Mouse (Mus musculus): Measurements from ENCODE around the gene Gm14085.
"Not testable (repeated sequence)": the region's sequence is repeated elsewhere in the genome, so short reads cannot be mapped to it uniquely, and the experiment has no call there.

Gm14085 gene

DNA sequence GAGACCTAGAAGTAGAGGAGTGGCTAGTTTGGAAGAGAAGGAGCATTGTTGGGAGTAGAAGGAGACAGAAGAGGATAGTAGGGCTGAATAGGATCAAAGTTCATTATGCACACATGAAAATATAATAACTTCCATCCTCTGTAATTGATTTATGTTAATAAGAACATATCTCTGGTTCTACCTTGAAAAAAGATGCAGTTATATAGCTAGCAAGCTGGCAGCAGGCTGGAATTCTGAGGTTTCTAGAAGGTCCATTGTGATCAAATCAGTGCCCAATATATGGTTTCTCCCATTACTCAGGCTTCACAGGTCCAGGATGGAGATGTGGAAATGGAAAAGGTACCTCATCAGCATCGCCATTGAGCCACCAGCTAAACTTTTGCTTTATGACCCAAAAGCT is at the start of gene Gm14085:
Gene Gm14085, plus strand, starts transcription at position 301 of the 400 bp plus-strand sequence.
- no peak for DNase-seq

DNA sequence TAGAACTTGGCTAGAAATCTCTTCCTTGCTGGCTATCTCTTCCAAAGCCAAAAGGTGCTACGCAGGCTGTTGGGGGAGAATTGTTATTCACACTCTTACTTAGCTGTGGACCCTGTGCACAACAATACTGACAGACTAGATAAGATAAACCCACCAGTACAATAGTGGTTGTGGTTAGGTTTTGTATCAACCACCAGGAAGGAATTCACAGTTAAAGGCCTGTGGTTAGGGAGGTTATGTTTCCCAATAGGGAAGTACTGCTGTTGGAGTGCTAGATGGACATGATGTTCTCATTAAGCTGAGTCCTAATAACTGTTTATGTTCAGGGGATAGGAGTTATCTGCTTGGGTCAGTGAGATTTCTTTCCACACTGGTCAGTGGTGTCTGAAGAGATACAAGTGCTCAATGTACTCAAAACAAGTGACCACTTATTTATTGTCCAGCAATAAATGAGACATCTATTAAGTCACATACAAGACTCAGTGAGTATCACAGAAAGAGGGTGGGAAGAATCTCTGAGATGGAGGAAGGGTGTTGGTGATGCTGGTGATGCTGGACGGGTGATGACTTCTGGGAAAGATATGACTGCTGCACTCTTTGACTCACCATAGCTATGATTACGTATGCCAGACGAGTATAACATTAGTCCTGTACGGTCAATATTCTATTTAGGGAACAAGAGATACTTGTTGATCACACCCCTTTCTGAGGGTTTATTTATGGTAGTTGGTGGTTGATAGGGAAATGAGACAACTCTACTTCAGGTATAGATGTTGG is 45.8 kb upstream of the Gm14085 start:
- not testable (repeated sequence) for DNase-seq

DNA sequence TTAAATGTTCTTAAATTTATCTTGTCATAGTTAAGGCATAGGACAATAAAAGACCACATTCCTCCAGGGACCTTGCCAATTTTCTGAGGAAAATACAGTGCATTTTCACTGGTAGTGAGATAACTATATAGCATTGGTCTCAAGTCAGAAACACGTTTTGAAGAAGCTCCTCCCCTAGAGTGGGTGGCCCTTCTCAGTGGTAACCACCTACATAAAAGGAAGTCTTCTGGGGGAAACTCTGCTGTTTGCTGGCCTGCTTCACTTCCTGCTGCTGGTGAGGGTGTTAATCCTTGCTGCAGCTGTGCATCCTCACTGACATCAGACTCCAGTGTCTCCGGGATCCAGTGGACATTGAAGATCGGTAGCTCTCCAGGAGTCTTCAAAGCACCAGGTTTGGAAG is 44.2 kb upstream of the Gm14085 start:
- DNase-seq = not testable (repeated sequence)

DNA sequence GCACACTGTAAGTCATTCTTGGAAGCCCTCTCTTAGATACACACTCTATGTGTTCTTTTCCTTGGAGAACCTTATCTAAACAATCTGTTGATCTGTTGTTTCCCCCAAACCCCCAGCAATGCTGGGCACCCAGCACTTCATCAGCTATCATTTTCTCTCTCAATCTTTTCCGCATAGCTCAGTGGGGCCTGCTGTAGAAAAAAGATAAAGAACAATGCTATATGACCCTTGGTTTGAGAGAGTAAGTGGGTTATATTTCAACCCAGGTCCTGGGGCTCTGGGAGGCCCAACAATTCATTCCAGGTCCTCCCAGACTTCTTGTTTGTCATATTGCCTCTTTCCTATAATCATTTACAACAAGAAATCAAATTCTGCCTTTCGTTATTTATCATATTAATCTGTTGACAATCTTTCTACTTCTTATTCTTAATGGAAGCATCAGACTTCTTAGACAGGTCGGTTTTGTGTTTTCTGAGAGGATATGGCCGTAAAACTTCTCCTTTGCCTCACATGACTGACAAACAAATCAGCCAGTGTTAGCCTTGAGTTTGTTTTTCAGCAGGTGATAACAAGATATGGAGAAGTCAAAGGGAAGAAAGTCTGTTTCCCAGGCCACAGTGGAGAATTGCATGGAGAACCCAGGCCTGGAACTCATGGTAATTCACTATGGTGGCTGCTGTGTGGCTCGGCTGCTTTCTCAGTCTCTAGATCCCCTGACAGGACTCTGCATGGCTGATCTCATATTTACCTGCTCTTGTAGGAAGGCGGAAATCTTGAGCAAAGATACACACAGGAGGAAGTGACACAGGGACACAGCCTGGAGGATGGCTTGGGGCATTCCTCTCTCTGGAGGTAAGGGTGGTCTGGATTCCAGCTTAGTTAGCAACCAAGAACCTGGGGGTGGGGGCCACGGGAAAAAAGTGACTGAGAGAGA is 43.5 kb upstream of the Gm14085 start:
- DNase-seq = no peak

DNA sequence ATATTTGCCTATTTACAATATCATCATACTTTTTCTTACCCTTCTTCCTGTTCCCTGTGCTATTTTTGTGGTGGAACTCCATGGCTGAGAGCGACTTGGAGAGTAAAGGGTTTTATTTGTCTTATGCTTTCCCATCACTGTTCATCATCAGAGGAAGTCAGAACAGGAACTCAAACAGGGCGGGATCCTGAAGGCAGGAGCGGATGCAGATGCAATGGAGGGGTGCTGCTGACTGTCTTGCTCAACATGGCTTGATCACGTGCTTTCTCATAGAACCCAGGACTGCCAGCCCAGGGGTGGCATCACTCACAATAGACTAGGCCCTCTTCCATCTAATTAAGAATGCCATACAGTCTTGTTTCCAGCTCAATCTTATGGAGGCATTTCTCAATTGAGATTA is 34.4 kb upstream of the Gm14085 start:
- no peak for DNase-seq

DNA sequence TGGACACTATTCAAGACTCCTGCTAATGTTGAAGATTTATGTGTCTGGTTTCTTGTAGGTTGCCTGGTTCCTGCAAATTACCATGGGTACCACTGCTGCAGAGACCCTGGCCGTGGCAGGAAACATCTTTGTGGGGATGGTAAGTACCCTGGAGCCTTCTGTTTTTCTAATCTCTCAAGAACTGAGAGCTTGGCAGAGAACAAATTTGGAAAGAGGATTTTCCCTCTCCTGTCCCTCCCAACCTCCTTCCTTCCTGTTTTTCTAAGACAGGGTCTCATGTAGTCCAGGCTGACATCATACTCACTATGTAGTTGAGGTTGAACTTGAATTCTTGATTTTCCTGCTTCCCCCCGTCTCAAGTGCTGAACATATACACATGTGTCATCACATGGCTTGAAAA is 32.3 kb upstream of the Gm14085 start:
- DNase-seq = no peak

DNA sequence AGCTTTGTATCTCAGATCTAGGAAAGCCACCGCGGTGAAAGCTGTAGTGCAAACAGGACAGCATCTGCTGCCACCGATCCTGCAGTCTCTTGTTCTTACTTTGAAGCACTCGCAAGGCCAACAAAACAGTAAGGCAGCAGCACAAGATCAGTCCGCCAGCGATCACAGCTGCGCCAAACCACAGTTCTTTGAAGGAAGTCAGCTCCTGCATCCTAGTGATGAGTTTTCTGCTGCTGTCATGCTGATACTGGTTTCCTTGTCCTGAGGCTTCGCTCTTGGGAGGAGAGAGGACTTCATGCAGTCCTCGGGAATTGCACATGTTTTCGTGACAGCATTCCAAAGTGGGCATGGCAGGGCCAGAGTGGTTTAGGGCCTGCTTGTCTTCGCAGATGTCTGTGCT is 17.8 kb upstream of the Gm14085 start:
- no peak for DNase-seq

DNA sequence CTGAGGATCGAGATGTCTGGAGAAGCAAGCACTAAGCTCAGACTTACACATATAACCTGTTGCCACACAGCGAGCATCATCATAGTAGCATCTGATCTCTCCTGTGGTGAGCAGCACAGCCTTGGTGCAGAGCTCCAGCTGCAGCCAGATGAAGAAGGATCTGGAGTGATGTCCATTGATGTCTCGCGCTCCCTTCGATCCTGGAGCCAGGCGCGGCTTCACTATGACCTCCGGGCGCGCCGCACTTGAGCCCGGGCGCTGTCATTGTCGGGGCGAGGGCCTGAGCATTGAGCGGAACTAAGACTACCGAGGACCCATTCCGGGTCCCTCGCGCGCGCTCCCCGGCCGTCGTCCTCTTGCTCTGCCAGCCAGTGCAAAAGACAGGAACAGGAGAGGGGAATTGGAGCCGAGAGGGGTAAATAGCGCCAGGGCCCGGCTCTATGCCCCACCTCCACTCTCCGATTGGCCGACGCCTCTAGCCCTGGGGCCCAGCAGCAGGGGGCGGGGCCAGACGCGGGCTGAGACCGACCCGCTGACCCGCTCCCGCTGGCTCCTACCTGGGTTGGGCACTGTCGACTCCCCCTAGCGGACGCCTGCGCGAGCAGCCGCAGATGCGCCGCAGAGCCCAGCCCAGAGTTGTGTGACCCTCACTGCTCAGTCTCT is 17.3 kb upstream of the Gm14085 start:
- peak; percentile 92 for DNase-seq

DNA sequence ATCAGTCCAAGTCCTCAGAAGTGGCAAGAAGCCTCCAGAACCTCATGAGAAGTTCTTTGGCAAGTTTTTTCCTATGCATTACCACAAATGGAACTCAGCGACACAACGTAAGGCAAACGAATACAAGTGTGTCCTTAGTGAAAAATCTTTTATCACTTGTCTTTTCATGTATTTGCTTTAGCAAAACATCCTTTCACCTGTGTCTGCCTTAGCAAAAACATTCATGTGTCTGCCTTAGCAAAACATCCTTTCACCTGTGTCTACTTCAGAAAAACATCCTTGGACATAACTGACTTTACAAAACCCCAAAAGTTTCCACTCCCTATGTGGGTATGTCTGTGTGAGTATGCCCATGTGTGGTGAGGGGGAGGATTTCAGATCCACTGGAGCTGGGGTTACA is 15.5 kb upstream of the Gm14085 start:
- no peak for DNase-seq

DNA sequence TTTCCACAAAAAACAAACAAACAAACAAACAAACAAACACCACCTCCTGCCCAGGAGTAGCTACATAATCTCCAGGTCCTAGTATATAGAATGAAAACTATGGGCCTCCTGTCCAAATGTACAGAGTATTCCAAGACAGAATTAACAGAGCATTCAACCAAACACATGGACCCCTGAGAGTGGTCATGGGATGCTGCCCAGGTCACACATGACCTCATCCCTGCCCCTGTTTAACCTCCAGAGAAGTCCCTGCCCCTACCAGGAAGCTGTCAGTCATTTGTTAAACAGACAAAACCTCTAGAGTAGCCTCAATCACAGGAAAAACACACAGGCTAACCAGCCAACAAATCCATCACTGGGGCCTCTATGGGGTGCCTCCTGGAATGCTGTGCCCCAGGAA is 8.2 kb upstream of the Gm14085 start:
- DNase-seq = no peak

DNA sequence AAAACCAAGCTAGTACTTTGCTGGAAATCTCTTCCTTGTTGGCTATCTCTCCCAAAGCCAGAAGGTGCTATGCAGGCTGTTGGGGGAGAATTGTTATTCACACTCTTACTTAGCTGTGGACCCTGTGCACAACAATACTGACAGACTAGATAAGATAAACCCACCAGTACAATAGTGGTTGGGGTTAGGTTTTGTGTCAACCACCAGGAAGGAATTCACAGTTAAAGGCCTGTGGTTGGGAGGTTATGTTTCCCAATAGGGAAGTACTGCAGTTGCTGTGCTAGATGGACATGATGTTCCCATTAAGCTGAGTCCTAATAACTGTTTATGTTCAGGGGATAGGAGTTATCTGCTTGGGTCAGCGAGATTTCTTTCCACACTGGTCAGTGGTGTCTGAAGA is 954 bp upstream of the Gm14085 start:
- DNase-seq = not testable (repeated sequence)

DNA sequence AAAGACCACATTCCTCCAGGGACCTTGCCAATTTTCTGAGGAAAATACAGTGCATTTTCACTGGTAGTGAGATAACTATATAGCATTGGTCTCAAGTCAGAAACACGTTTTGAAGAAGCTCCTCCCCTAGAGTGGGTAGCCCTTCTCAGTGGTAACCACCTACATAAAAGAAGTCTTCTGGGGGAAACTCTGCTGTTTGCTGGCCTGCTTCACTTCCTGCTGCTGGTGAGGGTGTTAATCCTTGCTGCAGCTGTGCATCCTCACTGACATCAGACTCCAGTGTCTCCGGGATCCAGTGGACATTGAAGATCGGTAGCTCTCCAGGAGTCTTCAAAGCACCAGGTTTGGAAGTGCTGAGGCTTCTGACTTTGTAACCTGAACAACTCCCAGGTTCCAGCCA is 913 bp downstream of the Gm14085 start:
- DNase-seq = not testable (repeated sequence)

DNA sequence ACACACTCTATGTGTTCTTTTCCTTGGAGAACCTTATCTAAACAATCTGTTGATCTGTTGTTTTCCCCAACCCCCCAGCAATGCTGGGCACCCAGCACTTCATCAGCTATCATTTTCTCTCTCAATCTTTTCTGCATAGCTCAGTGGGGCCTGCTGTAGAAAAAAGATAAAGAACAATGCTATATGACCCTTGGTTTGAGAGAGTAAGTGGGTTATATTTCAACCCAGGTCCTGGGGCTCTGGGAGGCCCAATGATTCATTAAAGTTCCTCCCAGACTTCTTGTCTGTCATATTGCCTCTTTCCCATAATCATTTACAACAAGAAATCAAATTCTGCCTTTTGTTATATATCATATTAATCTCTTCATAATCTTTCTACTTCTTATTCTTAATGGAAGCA is 1.4 kb downstream of the Gm14085 start:
- DNase-seq = not testable (repeated sequence)

DNA sequence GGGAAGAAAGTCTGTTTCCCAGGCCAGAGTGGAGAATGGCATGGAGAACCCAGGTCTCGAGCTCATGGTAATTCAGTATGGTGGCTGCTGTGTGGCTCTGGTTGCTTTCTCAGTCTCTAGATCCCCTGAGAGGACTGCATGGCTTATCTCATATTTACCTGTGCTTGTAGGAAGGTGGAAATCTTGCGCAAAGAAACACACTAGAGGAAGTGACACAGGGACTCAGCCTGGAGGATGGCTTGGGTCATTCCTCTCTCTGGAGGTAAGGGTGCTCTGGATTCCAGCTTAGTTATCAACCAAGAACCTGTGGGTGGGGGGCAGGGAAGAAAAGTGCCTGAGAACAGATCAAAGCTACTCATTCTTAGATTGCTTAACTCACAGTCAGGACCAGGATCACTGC is 1.9 kb downstream of the Gm14085 start:
- DNase-seq = no peak

DNA sequence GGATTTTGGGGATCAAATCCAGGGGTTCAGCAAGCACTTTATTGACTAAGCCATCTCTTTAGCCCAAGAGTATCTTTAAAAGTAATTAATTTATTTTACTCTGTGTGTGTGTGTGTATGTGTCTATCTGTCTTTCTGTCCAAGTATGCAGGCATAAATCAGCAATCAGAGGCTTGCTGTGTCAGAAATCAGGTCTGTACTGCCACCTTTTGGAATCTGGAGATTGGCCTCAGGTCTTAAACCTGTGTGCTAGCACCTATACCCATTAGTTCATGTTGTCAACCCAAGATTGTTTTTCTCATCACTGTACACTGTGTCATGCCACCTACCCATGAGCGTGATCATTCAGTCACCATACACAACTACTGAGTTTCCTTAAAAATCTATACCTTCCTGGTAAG is 45.0 kb downstream of the Gm14085 start:
- DNase-seq = not testable (repeated sequence)

DNA sequence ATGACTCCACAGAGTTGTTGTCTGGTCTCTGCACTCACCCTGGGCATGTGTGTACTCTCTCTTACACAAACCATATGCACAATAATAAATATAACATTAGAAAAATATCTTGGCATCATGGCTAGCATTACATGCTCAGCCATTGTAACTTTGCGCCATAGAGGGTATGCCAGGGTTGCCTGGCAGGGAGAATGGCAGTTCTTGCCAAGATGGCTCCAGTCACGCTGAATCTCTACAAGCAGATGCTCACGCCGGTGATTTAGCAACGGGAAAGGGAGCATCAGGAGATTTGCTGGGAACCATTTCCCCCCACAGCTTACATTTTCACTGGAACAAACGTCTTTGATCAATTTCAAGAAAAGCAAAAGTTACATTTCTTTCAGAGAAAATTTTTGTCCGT is 46.5 kb downstream of the Gm14085 start:
- DNase-seq = peak; percentile 2

DNA sequence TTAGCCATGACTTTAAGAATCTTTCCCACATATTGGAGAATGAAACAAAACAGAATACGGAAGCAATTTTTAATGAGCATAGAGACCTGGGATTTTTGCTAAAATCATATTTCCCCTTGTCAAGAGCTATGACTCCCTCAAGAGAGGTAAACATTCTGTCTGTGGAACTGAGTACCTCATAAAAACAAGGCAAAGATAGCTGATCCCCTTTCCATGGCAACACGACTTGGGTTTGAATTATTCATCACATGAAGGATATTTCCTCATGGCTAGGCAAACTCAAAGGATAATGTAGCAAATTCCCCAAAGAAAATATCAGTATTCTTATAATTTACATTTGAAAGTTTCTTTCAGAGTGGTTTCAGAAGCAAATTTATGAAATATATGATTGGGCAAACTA is 47.0 kb downstream of the Gm14085 start:
- DNase-seq = no peak

DNA sequence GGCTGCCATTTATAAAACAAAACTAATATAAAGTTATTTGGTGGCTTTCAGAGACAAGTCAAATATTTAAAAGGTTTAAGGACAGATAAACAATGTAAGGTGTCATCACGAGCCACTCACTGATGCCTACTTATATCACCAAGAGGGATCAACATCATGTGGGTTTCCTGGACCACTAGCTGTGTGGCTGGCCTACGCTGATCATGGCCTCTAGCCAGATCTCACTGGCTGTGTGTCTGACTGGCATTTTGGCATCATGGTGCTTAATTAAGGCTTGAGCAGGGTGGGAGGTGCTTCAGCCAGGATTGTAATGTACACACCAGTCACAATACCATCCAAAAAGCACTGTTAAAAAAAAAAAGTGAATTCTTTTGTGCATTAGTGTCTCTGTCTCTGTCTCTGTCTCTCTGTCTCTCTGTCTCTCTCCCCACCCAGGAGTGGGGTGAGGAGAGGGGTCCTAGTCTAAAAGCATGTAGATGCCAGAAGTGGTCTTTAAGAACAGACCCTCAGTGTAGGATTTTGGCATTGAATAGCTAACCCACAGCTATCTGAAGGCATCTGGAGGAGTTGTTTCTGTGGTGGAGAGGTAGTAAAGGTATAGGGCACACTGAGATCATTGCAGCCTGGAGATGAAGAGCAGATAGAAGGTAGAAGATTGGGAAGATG is 47.5 kb downstream of the Gm14085 start:
- no peak for DNase-seq

DNA sequence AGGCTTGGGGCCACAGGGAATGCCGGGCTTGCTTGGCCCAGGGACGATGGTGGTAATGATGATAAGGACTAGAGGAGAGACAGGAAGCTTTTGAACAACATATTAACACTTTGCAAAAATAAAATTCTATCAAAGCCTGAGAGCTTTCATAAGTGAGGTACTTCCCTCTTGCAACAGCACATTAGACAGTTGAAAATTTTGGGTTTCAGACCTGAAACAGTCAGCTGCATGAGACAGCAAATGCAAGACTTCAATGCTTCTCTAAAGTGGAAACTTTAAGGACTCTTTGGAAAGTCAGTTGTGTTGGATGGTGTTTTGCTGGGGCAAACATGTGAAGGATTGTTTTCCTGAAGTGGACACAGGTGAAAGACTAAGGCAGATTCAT is 48.1 kb downstream of the Gm14085 start:
- DNase-seq = no peak

DNA sequence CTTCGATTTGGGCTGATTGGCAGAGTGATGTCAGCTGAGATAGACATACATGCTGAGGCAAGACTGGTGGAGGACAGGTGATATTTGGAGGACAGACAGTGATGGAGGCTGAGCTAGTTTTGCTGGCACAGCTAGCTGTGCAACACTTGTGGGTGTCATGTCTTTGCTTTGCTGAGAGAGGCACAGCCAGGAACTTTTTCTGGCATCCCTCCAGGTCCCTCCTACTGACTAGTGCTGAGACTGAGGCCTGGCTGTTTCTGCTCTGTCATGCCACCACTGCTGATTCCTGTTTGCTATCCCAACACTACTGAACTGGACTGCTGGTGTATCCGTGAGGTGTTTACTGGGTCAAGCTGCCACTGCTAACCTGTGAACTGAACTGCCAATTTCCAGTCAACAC is 48.6 kb downstream of the Gm14085 start:
- DNase-seq = peak; percentile 57

DNA sequence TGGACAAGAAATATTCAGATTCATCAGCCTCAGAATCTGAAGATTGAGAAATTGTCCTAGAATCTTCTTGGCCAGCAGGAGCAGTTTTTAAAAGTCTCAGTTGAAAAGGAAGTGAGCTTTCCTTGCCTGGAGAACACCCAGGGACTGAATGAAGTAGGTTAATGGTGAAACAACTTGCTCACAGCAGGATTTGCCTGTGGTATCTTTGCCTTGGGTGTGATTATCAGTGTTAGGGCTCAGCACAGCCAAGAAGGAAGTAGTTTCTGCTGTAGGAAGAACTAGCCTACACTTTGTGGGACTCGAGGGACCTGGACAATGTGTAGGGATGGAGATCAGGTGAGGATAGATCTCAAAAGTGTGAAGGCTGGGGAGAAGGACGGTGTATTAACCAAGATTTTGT is 49.9 kb downstream of the Gm14085 start:
- no peak for DNase-seq

DNA sequence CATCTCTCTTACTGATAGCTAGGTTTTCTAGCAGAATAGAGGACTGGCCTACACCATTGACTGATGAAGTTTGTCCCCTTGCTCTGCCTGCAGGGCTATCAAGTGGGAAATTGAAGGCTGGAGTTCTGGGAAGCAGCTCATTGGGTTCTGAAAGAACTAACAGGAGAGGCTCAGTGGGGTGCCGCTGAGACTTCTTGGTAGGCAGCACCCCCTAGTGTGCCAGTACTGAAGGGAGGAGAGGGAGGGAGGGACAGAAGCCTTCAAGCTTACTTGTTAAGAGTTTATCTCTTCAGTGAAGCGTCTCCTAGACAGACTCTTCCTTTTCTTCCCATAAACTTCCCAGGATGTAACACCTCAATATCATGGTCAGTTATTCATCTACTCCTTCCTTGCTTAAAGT is 73.6 kb downstream of the Gm14085 start:
- DNase-seq = peak; percentile 57

DNA sequence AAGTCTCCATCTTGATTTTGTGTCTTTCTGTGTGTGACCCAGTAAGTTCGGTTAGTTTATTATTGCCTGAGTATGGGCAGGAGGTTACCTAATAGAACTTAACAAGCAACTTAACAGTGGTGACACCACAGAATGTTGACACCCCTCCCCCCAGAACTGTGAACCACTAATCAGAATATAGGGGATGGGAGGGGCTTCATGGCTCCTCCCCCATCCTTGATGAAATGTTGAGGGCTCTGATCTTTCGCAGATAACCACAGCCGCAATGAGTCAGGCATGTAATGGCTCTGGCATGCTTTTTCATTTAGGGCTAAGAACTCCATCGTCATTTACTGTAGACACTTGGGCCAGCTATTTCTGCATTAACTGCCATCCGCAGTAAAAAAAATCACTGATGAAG is 76.5 kb downstream of the Gm14085 start:
- no peak for DNase-seq
